Mouse (Mus musculus): ENCODE data around the gene Rasal2. TPM values are rescaled to one million over a fixed set of nuclear protein-coding genes. Genes with fewer than 3 reads are reported as not detected.

The Rasal2 gene
- total RNA-seq, 1 experiment, result 8.1 TPM

GRCm38 (mm10) chr1:157150107-157150506 is 262.3 kb downstream of the Rasal2 start:
- Histone ChIP-seq H3K4me1 (ENCODE audit: control insufficient read depth in 2 of 2, insufficient read depth in 2 of 2, low read length in 2 of 2, poor library complexity in 1 of 2) (no peaks in the 10 kb centered on the region), H3K36me3 (ENCODE audit: control insufficient read depth, insufficient read depth, low read length, poor library complexity, severe bottlenecking) (no peaks in the 10 kb centered on the region), H3K27ac (ENCODE audit: insufficient read depth, low read depth, low read length, poor library complexity, severe bottlenecking) (no peak overlapping the region), H3K9ac (ENCODE audit: insufficient read depth, low read depth, low read length, poor library complexity, severe bottlenecking) (no peak overlapping the region), H3K9me3 (ENCODE audit: control insufficient read depth, insufficient read depth, low read depth, low read length) (no peaks in the 10 kb centered on the region), H3K4me3 (ENCODE audit: insufficient read depth in 1 of 2, low read depth in 1 of 2, low read length in 2 of 2, poor library complexity in 1 of 2, severe bottlenecking in 1 of 2) (no peak overlapping the region)
- in situ Hi-C loops (cut with MboI; ENCODE audit: low sequenced_read_pairs in 2 of 2, unreplicated experiment in 2 of 2), result no loop called here
- no peak for DNase-seq (ENCODE audit: low read depth, low spot score)
- TF ChIP-seq MAFK (IDR thresholded peaks at IDR 0.05; ENCODE audit: insufficient read depth, low read depth, low read length), result no peak

- TF ChIP-seq HCFC1 (IDR thresholded peaks at IDR 0.05; ENCODE audit: borderline replicate concordance, insufficient read depth, low read length) (no peak), CHD2 (IDR thresholded peaks at IDR 0.05; ENCODE audit: low read depth, low read length) (no peak), MAFK (IDR thresholded peaks at IDR 0.05; ENCODE audit: insufficient read depth, low read depth, low read length) (no peak), ZC3H11A (IDR thresholded peaks at IDR 0.05; ENCODE audit: borderline replicate concordance, low read depth, low read length) (no peak), ZNF384 (IDR thresholded peaks at IDR 0.05; ENCODE audit: low read depth, low read length) (no peak)
- Histone ChIP-seq H3K27ac (ENCODE audit: insufficient read depth, low read depth, low read length, poor library complexity, severe bottlenecking) (no peak overlapping the region), H3K9me3 (ENCODE audit: control insufficient read depth, insufficient read depth, low read depth, low read length) (no peaks in the 10 kb centered on the region), H3K4me3 (ENCODE audit: insufficient read depth in 1 of 2, low read depth in 1 of 2, low read length in 2 of 2, poor library complexity in 1 of 2, severe bottlenecking in 1 of 2) (no peak overlapping the region), H3K9ac (ENCODE audit: insufficient read depth, low read depth, low read length, poor library complexity, severe bottlenecking) (no peak overlapping the region), H3K36me3 (ENCODE audit: control insufficient read depth, insufficient read depth, low read length, poor library complexity, severe bottlenecking) (no peaks in the 10 kb centered on the region), H3K4me1 (ENCODE audit: control insufficient read depth in 2 of 2, insufficient read depth in 2 of 2, low read length in 2 of 2, poor library complexity in 1 of 2) (no peaks in the 10 kb centered on the region)
- in situ Hi-C loops (cut with MboI; ENCODE audit: low sequenced_read_pairs in 2 of 2, unreplicated experiment in 2 of 2), result no loop called here
- no peak for DNase-seq (ENCODE audit: low read depth, low spot score)
Measured at GRCm38 (mm10) chr1:157144621-157145020, 267.8 kb downstream of the Rasal2 start.

GRCm38 (mm10) chr1:157143326-157143932 is 269.0 kb downstream of the Rasal2 start:
- TF ChIP-seq HCFC1 (IDR thresholded peaks at IDR 0.05; ENCODE audit: borderline replicate concordance, insufficient read depth, low read length) (no peak), MAFK (IDR thresholded peaks at IDR 0.05; ENCODE audit: insufficient read depth, low read depth, low read length) (no peak), CHD2 (IDR thresholded peaks at IDR 0.05; ENCODE audit: low read depth, low read length) (no peak), ZNF384 (IDR thresholded peaks at IDR 0.05; ENCODE audit: low read depth, low read length) (no peak), ZC3H11A (IDR thresholded peaks at IDR 0.05; ENCODE audit: borderline replicate concordance, low read depth, low read length) (no peak)
- Histone ChIP-seq H3K4me3 (ENCODE audit: insufficient read depth in 1 of 2, low read depth in 1 of 2, low read length in 2 of 2, poor library complexity in 1 of 2, severe bottlenecking in 1 of 2) (no peak overlapping the region), H3K4me1 (ENCODE audit: control insufficient read depth in 2 of 2, insufficient read depth in 2 of 2, low read length in 2 of 2, poor library complexity in 1 of 2) (no peaks in the 10 kb centered on the region), H3K27ac (ENCODE audit: insufficient read depth, low read depth, low read length, poor library complexity, severe bottlenecking) (no peak overlapping the region), H3K9me3 (ENCODE audit: control insufficient read depth, insufficient read depth, low read depth, low read length) (no peaks in the 10 kb centered on the region), H3K9ac (ENCODE audit: insufficient read depth, low read depth, low read length, poor library complexity, severe bottlenecking) (no peak overlapping the region), H3K36me3 (ENCODE audit: control insufficient read depth, insufficient read depth, low read length, poor library complexity, severe bottlenecking) (no peaks in the 10 kb centered on the region)
- in situ Hi-C loops (cut with MboI; ENCODE audit: low sequenced_read_pairs in 2 of 2, unreplicated experiment in 2 of 2), result no loop called here
- DNase-seq (ENCODE audit: low read depth, low spot score), result no peak

- Histone ChIP-seq H3K4me1 (ENCODE audit: control insufficient read depth in 2 of 2, insufficient read depth in 2 of 2, low read length in 2 of 2, poor library complexity in 1 of 2) (no peaks in the 10 kb centered on the region), H3K36me3 (ENCODE audit: control insufficient read depth, insufficient read depth, low read length, poor library complexity, severe bottlenecking) (no peaks in the 10 kb centered on the region), H3K9ac (ENCODE audit: insufficient read depth, low read depth, low read length, poor library complexity, severe bottlenecking) (no peak overlapping the region), H3K9me3 (ENCODE audit: control insufficient read depth, insufficient read depth, low read depth, low read length) (no peaks in the 10 kb centered on the region), H3K4me3 (ENCODE audit: insufficient read depth in 1 of 2, low read depth in 1 of 2, low read length in 2 of 2, poor library complexity in 1 of 2, severe bottlenecking in 1 of 2) (no peak overlapping the region), H3K27ac (ENCODE audit: insufficient read depth, low read depth, low read length, poor library complexity, severe bottlenecking) (no peak overlapping the region)
- no peak for DNase-seq (ENCODE audit: low read depth, low spot score)
- in situ Hi-C loops (cut with MboI; ENCODE audit: low sequenced_read_pairs in 2 of 2, unreplicated experiment in 2 of 2), result no loop called here
- TF ChIP-seq CHD2 (IDR thresholded peaks at IDR 0.05; ENCODE audit: low read depth, low read length) (no peak), ZNF384 (IDR thresholded peaks at IDR 0.05; ENCODE audit: low read depth, low read length) (no peak), HCFC1 (IDR thresholded peaks at IDR 0.05; ENCODE audit: borderline replicate concordance, insufficient read depth, low read length) (no peak), MAFK (IDR thresholded peaks at IDR 0.05; ENCODE audit: insufficient read depth, low read depth, low read length) (no peak), ZC3H11A (IDR thresholded peaks at IDR 0.05; ENCODE audit: borderline replicate concordance, low read depth, low read length) (no peak)
Measured at GRCm38 (mm10) chr1:157141014-157141413, 271.4 kb downstream of the Rasal2 start.

GRCm38 (mm10) chr1:157137854-157138241 is 274.5 kb downstream of the Rasal2 start:
- H3K4me1 ChIP-seq (ENCODE audit: control insufficient read depth in 2 of 2, insufficient read depth in 2 of 2, low read length in 2 of 2, poor library complexity in 1 of 2), result no peaks in the 10 kb centered on the region
- H3K9me3 ChIP-seq (ENCODE audit: control insufficient read depth, insufficient read depth, low read depth, low read length), result no peaks in the 10 kb centered on the region
- no peak overlapping the region for H3K27ac ChIP-seq (ENCODE audit: insufficient read depth, low read depth, low read length, poor library complexity, severe bottlenecking)
- H3K9ac ChIP-seq (ENCODE audit: insufficient read depth, low read depth, low read length, poor library complexity, severe bottlenecking), result no peak overlapping the region
- no peak for TF ChIP-seq MAFK (IDR thresholded peaks at IDR 0.05; ENCODE audit: insufficient read depth, low read depth, low read length)
- no peak for TF ChIP-seq ZNF384 (IDR thresholded peaks at IDR 0.05; ENCODE audit: low read depth, low read length)
- no peak for TF ChIP-seq HCFC1 (IDR thresholded peaks at IDR 0.05; ENCODE audit: borderline replicate concordance, insufficient read depth, low read length)
- in situ Hi-C loops (cut with MboI; ENCODE audit: low sequenced_read_pairs in 2 of 2, unreplicated experiment in 2 of 2), result no loop called here
- H3K4me3 ChIP-seq (ENCODE audit: insufficient read depth in 1 of 2, low read depth in 1 of 2, low read length in 2 of 2, poor library complexity in 1 of 2, severe bottlenecking in 1 of 2), result no peak overlapping the region
- no peak for DNase-seq (ENCODE audit: low read depth, low spot score)
- no peaks in the 10 kb centered on the region for H3K36me3 ChIP-seq (ENCODE audit: control insufficient read depth, insufficient read depth, low read length, poor library complexity, severe bottlenecking)
